Mouse (Mus musculus) forebrain, embryonic 14.5 days (tissue): ENCODE measurements around the gene Dmrt1. TPM values are rescaled to one million over a fixed set of nuclear protein-coding genes. Genes with fewer than 3 reads are reported as not detected.

Source experiments
- ATAC-seq: fragments of 200-750 bp; cut with Nextera tagmentation; 2 replicates; pipeline ENCODE4 v1.8.0; 2017; ENCODE audit warnings: mild to moderate bottlenecking, moderate library complexity
- DNase-seq: peaks from one replicate; pipeline ENCODE4 v3.0.0-alpha.2; 2015; ENCODE audit warnings: low spot score
- H3K27ac ChIP-seq: fragments of 300-500 bp; sonication (generic); 2 replicates; pipeline ENCODE4 v1.5.1; 2014; ENCODE audit warnings: low read depth, mild to moderate bottlenecking, control low read depth, low read length, moderate library complexity
- H3K27me3 ChIP-seq: fragments of 300-500 bp; sonication (generic); replicated peaks from 2 replicates; pipeline ENCODE4 v1.6.1; 2014; ENCODE audit warnings: low read length, control low read depth, mixed read lengths; ENCODE audit not compliant: control insufficient read depth, insufficient read depth
- H3K36me3 ChIP-seq: fragments of 300-500 bp; sonication (generic); 2 replicates; pipeline ENCODE4 v1.6.1; 2014; ENCODE audit warnings: low read length, control low read depth; ENCODE audit not compliant: control insufficient read depth, insufficient read depth
- H3K4me1 ChIP-seq: fragments of 300-500 bp; sonication (generic); 2 replicates; pipeline ENCODE4 v1.6.1; 2014; ENCODE audit warnings: antibody characterized with exemption, low read length, control low read depth; ENCODE audit not compliant: control insufficient read depth, insufficient read depth
- H3K4me2 ChIP-seq: fragments of 300-500 bp; sonication (generic); 2 replicates; pipeline ENCODE4 v1.6.1; 2014; ENCODE audit warnings: mild to moderate bottlenecking, control low read depth, low read length
- H3K4me3 ChIP-seq: fragments of 300-500 bp; sonication (generic); 2 replicates; pipeline ENCODE4 v1.5.1; 2014; ENCODE audit warnings: low read depth, low read length, control low read depth
- H3K9ac ChIP-seq: fragments of 300-500 bp; sonication (generic); 2 replicates; pipeline ENCODE4 v1.6.1; 2014; ENCODE audit warnings: mild to moderate bottlenecking, low read length, control low read depth, moderate library complexity
- H3K9me3 ChIP-seq: fragments of 300-500 bp; sonication (generic); replicated peaks from 2 replicates; pipeline ENCODE4 v1.6.1; 2016; ENCODE audit warnings: low read length, control low read depth, mixed read lengths; ENCODE audit not compliant: control insufficient read depth
- WGBS: fragments of 180-500 bp; shearing (Covaris S2); extraction: QIAGEN DNeasy Blood & Tissue Kit; methylation state at CpG from one replicate; pipeline ENCODE4 v1.1.7; 2014; 5-methylcytosine and 5-hydroxymethylcytosine counted together
- polyA plus RNA-seq: library from polyadenylated mRNA; unstranded; fragments of >200 nt; fragmentation: Nextera tagmentation; extraction: Ambion mirVana; gene quantifications from 2 replicates; pipeline ENCODE4 v1.2.1, GENCODE M21; 2014

Gene Dmrt1
- polyA plus RNA-seq, 1 experiment from 2014 or later: 0.19 TPM

- no peaks in the 10 kb centered on the region for H3K9me3 ChIP-seq
- DNase-seq: peak; percentile 61
- H3K4me3 ChIP-seq: peak overlapping the region; percentile 58
- H3K27ac ChIP-seq: peak overlapping the region; percentile 89
- WGBS: under 1% methylated on average over 50 of the region's 71 CpGs
- H3K4me1 ChIP-seq: peaks cover 15% of the 10 kb centered on the region
- H3K4me2 ChIP-seq: peak overlapping the region; percentile 65
- ATAC-seq: peak; percentile 56
- no peaks in the 10 kb centered on the region for H3K36me3 ChIP-seq
- H3K9ac ChIP-seq: peak overlapping the region; percentile 79
- peaks cover 57% of the 10 kb centered on the region for H3K27me3 ChIP-seq
Measured at GRCm38 (mm10) chr19:25610411-25611111, 105.1 kb downstream of the Dmrt1 start.

- Histone ChIP-seq H3K27me3 (peaks cover 54% of the 10 kb centered on the region), H3K36me3 (no peaks in the 10 kb centered on the region), H3K9ac (peak overlapping the region; percentile 79), H3K4me1 (peaks cover 10% of the 10 kb centered on the region), H3K4me2 (peak overlapping the region; percentile 65), H3K27ac (peak overlapping the region; percentile 89), H3K4me3 (peak overlapping the region; percentile 58), H3K9me3 (no peaks in the 10 kb centered on the region)
- 1% methylated on average over 42 of the region's 42 CpGs for WGBS
- peak; percentile 13 for ATAC-seq
- DNase-seq: no peak
Measured at GRCm38 (mm10) chr19:25611116-25611515, 105.7 kb downstream of the Dmrt1 start.

- Histone ChIP-seq H3K9me3 (no peaks in the 10 kb centered on the region), H3K4me1 (peaks cover 4% of the 10 kb centered on the region; the same call in 1 of the 2 replicates), H3K4me2 (peak overlapping the region; percentile 65), H3K36me3 (no peaks in the 10 kb centered on the region), H3K27me3 (peaks cover 47% of the 10 kb centered on the region), H3K9ac (peak overlapping the region; percentile 79), H3K4me3 (peak overlapping the region; percentile 58), H3K27ac (peak overlapping the region; percentile 44; the same call in 1 of the 2 replicates)
- WGBS: 4% methylated on average over 16 of the region's 16 CpGs
- ATAC-seq (no peak), DNase-seq (no peak)
Measured at GRCm38 (mm10) chr19:25611876-25612805, 106.7 kb downstream of the Dmrt1 start.

GRCm38 (mm10) chr19:25612806-25613295 is 107.4 kb downstream of the Dmrt1 start:
- 4% methylated on average over 6 of the region's 6 CpGs for WGBS
- DNase-seq (no peak), ATAC-seq (no peak)
- Histone ChIP-seq H3K9me3 (no peaks in the 10 kb centered on the region), H3K27me3 (peaks cover 42% of the 10 kb centered on the region), H3K4me1 (peaks cover 4% of the 10 kb centered on the region; the same call in 1 of the 2 replicates), H3K4me2 (peak overlapping the region; percentile 65), H3K27ac (no peak overlapping the region), H3K4me3 (peak overlapping the region; percentile 58), H3K9ac (peak overlapping the region; percentile 79), H3K36me3 (no peaks in the 10 kb centered on the region)

- Histone ChIP-seq H3K4me3 (peak overlapping the region; percentile 1; the same call in 1 of the 2 replicates), H3K27me3 (peaks cover 45% of the 10 kb centered on the region), H3K4me2 (peak overlapping the region; percentile 65), H3K36me3 (no peaks in the 10 kb centered on the region), H3K9ac (peak overlapping the region; percentile 79), H3K9me3 (no peaks in the 10 kb centered on the region), H3K4me1 (peaks cover 7% of the 10 kb centered on the region), H3K27ac (no peak overlapping the region)
- 6% methylated on average over 13 of the region's 13 CpGs for WGBS
- DNase-seq (no peak), ATAC-seq (no peak)
Measured at GRCm38 (mm10) chr19:25613476-25614300, 108.3 kb downstream of the Dmrt1 start.

- no peak overlapping the region for H3K4me3 ChIP-seq
- H3K27ac ChIP-seq: no peak overlapping the region
- H3K9me3 ChIP-seq: no peaks in the 10 kb centered on the region
- DNase-seq (no peak), ATAC-seq (no peak)
- H3K4me2 ChIP-seq: peak overlapping the region; percentile 17; the same call in 1 of the 2 replicates
- H3K4me1 ChIP-seq: peaks cover 4% of the 10 kb centered on the region
- H3K36me3 ChIP-seq: no peaks in the 10 kb centered on the region
- H3K27me3 ChIP-seq: peaks cover 44% of the 10 kb centered on the region
- 26% methylated on average over 6 of the region's 6 CpGs for WGBS
- H3K9ac ChIP-seq: no peak overlapping the region
Measured at GRCm38 (mm10) chr19:25615889-25616288, 110.5 kb downstream of the Dmrt1 start.

GRCm38 (mm10) chr19:25622291-25623251 is 117.2 kb downstream of the Dmrt1 start:
- Histone ChIP-seq H3K4me1 (peaks cover 8% of the 10 kb centered on the region), H3K4me3 (peak overlapping the region; percentile 16), H3K27ac (no peak overlapping the region), H3K4me2 (peak overlapping the region; percentile 48), H3K9ac (peak overlapping the region; percentile 41), H3K36me3 (no peaks in the 10 kb centered on the region), H3K9me3 (no peaks in the 10 kb centered on the region), H3K27me3 (peaks cover 17% of the 10 kb centered on the region)
- WGBS: 33% methylated on average over 54 of the region's 54 CpGs
- DNase-seq: peak; percentile 72
- peak; percentile 68 for ATAC-seq
